Mouse (Mus musculus): ENCODE measurements around the gene Cuedc1.

The Cuedc1 gene

GRCm38 (mm10) chr11:88098021-88098729 is at the start of gene Cuedc1:
Gene Cuedc1, plus strand, starts transcription at chr11:88098058.
- no peak for DNase-seq (ENCODE audit: low read depth, low spot score)

- DNase-seq (ENCODE audit: low read depth, low spot score): no peak
Observed at GRCm38 (mm10) chr11:88048961-88049670, 48.7 kb upstream of the Cuedc1 start.

DNA sequence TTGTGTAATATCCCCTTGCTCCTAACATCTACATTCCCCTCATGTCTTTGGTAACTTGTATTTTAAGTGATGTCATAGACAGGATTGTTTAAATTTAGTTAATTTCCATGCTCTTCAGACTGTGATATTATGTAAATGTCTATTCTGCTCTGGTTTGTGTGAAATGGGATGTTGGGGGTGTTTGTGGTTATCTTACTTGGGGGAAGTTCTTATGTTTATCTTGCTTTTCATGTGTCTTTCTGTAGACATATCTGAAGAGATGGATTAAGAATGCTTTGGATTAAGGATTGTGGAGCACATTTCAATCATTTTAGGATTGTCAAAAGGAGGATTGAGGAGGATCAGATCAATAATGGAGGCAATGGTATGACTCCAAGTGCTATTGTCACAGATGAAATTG is 48.1 kb upstream of the Cuedc1 start:
- DNase-seq (ENCODE audit: low read depth, low spot score): no peak

DNA sequence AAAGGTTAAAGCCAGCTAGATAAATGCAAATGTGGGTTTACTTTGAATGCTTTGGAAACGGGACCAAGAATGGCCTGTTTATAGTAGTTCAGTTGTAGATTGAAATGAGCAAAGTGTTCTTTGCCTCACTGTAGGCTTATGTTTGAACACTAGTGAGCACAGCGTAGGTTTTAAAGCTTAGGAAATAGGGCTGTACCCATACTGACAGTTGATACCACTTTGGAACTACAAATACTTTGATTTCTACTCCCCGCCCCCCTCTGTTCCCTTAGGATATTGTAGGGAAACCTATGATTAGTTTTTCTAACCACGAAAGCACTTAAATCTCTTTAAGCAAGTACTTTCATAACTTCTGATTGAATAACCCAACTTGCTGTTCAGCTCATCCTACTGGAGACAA is 45.2 kb upstream of the Cuedc1 start:
- DNase-seq (ENCODE audit: low read depth, low spot score): no peak

- DNase-seq (ENCODE audit: low read depth, low spot score): no peak
Observed at GRCm38 (mm10) chr11:88053821-88054220, 44.0 kb upstream of the Cuedc1 start.

DNA sequence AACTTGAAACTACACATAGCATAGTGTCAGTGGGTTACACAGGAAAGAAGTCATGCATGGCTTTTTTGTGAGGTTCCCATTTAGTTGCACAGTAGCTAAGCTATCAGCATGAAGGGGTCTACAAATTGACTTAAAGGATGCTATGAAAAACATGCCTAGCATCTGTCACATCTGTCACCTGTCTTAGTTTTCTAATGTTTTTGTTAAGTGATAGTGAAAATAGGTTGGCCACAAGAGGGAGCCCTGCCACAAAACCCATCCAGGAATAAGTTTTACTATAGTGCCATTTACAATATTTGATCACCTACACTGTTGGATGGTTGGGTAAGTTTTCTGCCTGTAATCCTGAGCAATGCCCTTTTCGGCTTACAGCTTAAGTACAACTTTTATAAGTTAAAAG is 43.3 kb upstream of the Cuedc1 start:
- no peak for DNase-seq (ENCODE audit: low read depth, low spot score)

- DNase-seq (ENCODE audit: low read depth, low spot score): no peak
Observed at GRCm38 (mm10) chr11:88055777-88056176, 42.1 kb upstream of the Cuedc1 start.

GRCm38 (mm10) chr11:88057788-88058187 is 40.1 kb upstream of the Cuedc1 start:
- no peak for DNase-seq (ENCODE audit: low read depth, low spot score)

DNA sequence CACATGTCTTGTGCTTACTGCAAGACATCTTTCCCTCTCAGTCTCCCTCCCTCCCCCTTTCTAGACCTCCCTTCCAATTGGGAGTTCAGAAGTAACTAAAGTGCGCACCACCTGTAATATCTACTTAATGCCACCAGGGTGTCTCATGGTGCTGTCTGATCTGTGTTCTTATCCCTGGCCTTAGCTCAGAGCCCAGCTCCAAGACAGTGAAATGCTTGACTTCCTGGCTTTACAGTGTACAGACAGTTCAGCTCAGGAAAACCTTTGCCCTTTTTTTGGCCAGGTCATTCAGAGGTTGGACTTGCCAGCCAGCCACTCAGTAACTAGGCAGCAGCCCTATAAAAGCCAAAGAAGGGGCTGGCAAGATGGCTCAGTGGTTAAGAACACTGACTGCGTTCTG is 38.7 kb upstream of the Cuedc1 start:
- DNase-seq (ENCODE audit: low read depth, low spot score): no peak

DNA sequence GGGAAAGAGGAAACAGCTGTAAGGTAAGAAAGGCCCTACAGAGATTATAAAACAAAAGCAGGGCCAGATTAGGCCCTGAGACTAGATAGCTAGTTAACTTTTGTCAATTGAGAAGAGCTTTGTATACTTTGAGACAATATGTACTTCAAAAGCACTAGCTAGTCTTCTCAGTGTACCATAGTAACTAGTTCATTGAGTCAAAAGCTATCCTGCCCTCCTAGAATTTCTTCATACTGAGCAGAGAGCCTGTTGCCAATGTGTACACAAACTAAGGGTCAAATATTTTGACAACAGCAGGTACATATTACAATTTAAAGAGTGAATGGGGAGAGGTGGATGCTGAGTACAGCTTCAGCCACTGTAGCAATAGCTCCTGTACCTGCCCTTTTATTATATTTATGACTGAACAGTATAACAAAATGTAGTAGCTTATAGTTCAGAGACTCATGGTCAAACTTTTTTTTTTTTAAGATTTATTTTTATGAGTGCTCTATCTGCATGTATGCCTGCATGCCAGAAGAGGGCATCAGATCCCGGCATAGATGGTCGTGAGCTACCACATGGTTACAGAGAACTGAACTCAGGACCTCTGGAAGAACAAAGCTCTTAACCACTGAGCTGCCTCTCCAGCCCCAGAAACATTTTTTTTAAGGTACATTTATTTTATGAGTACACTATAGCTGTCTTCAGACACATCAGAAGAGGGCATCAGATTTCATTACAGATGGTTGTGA is 35.8 kb upstream of the Cuedc1 start:
- DNase-seq (ENCODE audit: low read depth, low spot score): no peak

DNA sequence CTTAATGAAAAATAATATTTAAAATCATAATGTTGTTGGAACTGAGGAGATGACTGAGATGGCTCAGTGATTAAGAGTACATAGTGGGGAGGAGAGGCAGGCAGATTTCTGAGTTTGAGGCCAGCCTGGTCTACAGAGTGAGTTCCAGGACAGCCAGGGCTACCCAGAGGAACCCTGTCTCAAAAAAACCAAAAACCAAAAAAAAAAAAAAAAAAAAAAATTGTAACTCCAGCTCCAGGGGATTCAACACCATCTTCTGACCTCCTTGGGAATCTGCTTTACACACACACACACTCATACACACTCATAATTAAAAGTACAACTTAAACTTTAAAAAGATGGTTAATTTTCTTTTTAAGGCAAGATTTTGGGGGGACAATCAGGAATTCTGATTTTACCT is 32.1 kb upstream of the Cuedc1 start:
- no peak for DNase-seq (ENCODE audit: low read depth, low spot score)

GRCm38 (mm10) chr11:88067191-88067585 is 30.7 kb upstream of the Cuedc1 start:
- no peak for DNase-seq (ENCODE audit: low read depth, low spot score)

GRCm38 (mm10) chr11:88067586-88068410 is 30.1 kb upstream of the Cuedc1 start, which contains the start of gene Vezf1:
Gene Vezf1, plus strand, starts transcription at chr11:88068279.
- DNase-seq (ENCODE audit: low read depth, low spot score): no peak

- no peak for DNase-seq (ENCODE audit: low read depth, low spot score)
Observed at GRCm38 (mm10) chr11:88068411-88069245, 29.2 kb upstream of the Cuedc1 start.

GRCm38 (mm10) chr11:88069246-88069570 is 28.6 kb upstream of the Cuedc1 start:
- DNase-seq (ENCODE audit: low read depth, low spot score): no peak

GRCm38 (mm10) chr11:88070392-88070791 is 27.5 kb upstream of the Cuedc1 start:
- no peak for DNase-seq (ENCODE audit: low read depth, low spot score)

DNA sequence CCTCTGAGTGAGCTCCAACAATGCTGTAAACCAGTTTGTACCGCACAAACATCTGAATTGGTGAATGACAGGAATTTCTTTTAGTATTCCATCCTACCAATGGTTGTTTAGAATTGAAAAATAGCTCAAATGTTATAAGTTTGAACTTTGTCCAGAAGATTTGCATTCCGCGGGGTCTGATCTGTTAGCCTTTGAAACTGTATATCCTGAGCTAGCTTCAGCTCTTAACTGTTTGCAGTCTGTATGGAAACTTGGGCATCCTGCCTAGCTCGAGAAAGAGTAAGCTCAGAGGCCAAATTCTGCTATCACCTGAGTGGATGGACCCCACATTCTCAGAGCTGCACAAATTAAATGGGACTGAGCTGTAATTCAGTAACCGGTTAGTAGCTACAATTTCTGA is 26.7 kb upstream of the Cuedc1 start:
- no peak for DNase-seq (ENCODE audit: low read depth, low spot score)

DNA sequence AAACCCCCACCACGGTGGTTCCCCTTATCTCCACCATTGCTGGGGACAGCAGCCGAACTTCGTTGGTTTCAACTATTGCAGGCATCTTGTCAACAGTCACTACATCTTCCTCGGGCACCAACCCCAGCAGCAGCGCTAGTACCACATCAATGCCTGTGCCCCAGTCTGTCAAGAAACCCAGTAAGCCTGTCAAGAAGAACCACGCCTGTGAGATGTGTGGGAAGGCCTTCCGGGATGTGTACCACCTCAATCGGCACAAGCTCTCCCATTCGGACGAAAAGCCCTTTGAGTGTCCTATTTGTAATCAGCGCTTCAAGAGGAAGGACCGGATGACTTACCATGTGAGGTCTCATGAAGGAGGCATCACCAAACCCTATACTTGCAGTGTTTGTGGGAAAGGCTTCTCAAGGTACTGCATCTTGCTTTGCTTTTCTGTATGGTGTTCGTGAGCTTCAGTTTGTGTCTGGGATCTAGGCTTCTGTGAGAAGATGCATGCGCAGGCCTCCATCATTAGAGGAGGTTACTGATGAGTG is 24.4 kb upstream of the Cuedc1 start:
- no peak for DNase-seq (ENCODE audit: low read depth, low spot score)

- no peak for DNase-seq (ENCODE audit: low read depth, low spot score)
Observed at GRCm38 (mm10) chr11:88075701-88076100, 22.2 kb upstream of the Cuedc1 start.

- DNase-seq (ENCODE audit: low read depth, low spot score): no peak
Observed at GRCm38 (mm10) chr11:88076394-88076793, 21.5 kb upstream of the Cuedc1 start.

GRCm38 (mm10) chr11:88083699-88084098 is 14.2 kb upstream of the Cuedc1 start:
- DNase-seq (ENCODE audit: low read depth, low spot score): no peak
